Mouse (Mus musculus): ENCODE measurements around the gene Ccdc106.

Gene Ccdc106

GRCm38 (mm10) chr7:5102564-5102963, 82.2 kb downstream of the Ccdc106 start:
- POLR2A ChIA-PET: no interaction called here
- CTCF ChIA-PET: no interaction called here

- ChIA-PET CTCF (interaction anchor here in 1 of 4 experiments (2.5 kb wide), 1 partner anchor 18 kb away, joined by 10 read pairs; the partner anchor contains the start of gene Rasl2-9), POLR2A (interaction anchor here in 3 of 4 experiments (0.7 to 1.3 kb wide), 4 partner anchors 10 to 95 kb away, joined by 3 read pairs; partner anchors contain the start of gene Zfp524 (in 1 of the 3))
Observed at GRCm38 (mm10) chr7:5108272-5108671, 87.9 kb downstream of the Ccdc106 start.

GRCm38 (mm10) chr7:5109301-5109700, 88.9 kb downstream of the Ccdc106 start:
- POLR2A ChIA-PET: interaction anchor here in 2 of 4 experiments (0.6 to 1.3 kb wide), 7 partner anchors 9 to 1806 kb away, joined by 3 read pairs; partner anchors contain the start of genes Ube2s (in 1 of the 2) and Zfp524 (in 1 of the 2)
- CTCF ChIA-PET: interaction anchor here (0.5 to 2.5 kb wide), 8 partner anchors 12 to 228 kb away, joined by 3 to 10 read pairs (median 4); partner anchors contain the start of genes Rasl2-9 (in 1 of the 4) and Zfp579 (in 1 of the 4)

All from embryonic stem cell, embryonic (primary cell).